Mouse (Mus musculus) midbrain, postnatal 0 days (tissue): ENCODE measurements around the gene Msh5. TPM values are rescaled to one million over a fixed set of nuclear protein-coding genes. Genes with fewer than 3 reads are reported as not detected.
"Not testable (repeated sequence)": the region's sequence is repeated elsewhere in the genome, so short reads cannot be mapped to it uniquely, and the experiment has no call there.

Source experiments
- ATAC-seq: fragments of 200-750 bp; cut with Nextera tagmentation; 2 replicates; pipeline ENCODE4 v1.8.0; 2017; ENCODE audit warnings: moderate number of reproducible peaks, mild to moderate bottlenecking, moderate TSS enrichment, moderate library complexity; ENCODE audit not compliant: low FRiP score
- DNase-seq: peaks from one replicate; pipeline ENCODE4 v3.0.0-alpha.2; 2015; ENCODE audit warnings: low spot score
- H3K27ac ChIP-seq: fragments of 300-500 bp; sonication (generic); 2 replicates; pipeline ENCODE4 v1.5.1; 2014; ENCODE audit warnings: low read depth, mild to moderate bottlenecking, low read length, mixed read lengths
- H3K27me3 ChIP-seq: fragments of 300-500 bp; sonication (generic); 2 replicates; pipeline ENCODE4 v1.6.1; 2014; ENCODE audit warnings: low read length, control low read depth, mixed read lengths; ENCODE audit not compliant: insufficient read depth
- H3K36me3 ChIP-seq: fragments of 300-500 bp; sonication (generic); 2 replicates; pipeline ENCODE4 v1.6.1; 2014; ENCODE audit warnings: low read length, control low read depth, mixed read lengths; ENCODE audit not compliant: insufficient read depth
- H3K4me1 ChIP-seq: fragments of 300-500 bp; sonication (generic); 2 replicates; pipeline ENCODE4 v1.6.1; 2014; ENCODE audit warnings: mild to moderate bottlenecking, control low read depth, antibody characterized with exemption, low read length, mixed read lengths; ENCODE audit not compliant: insufficient read depth
- H3K4me2 ChIP-seq: fragments of 300-500 bp; sonication (generic); 2 replicates; pipeline ENCODE4 v1.6.1; 2014; ENCODE audit warnings: low read depth, mild to moderate bottlenecking, low read length, mixed read lengths; ENCODE audit not compliant: poor library complexity, severe bottlenecking
- H3K4me3 ChIP-seq: fragments of 300-500 bp; sonication (generic); 2 replicates; pipeline ENCODE4 v1.5.1; 2014; ENCODE audit warnings: low read depth, mild to moderate bottlenecking, low read length, moderate library complexity
- H3K9ac ChIP-seq: fragments of 300-500 bp; sonication (generic); replicated peaks from 2 replicates; pipeline ENCODE4 v1.6.1; 2014; ENCODE audit warnings: mild to moderate bottlenecking, low read length, moderate library complexity, mixed read lengths; ENCODE audit not compliant: poor library complexity, severe bottlenecking
- H3K9me3 ChIP-seq: fragments of 300-500 bp; sonication (generic); 2 replicates; pipeline ENCODE4 v1.6.1; 2016; ENCODE audit warnings: low read length, control low read depth
- CTCF ChIP-seq: IDR thresholded peaks from 2 replicates; pipeline ENCODE4 v1.5.1; 2016; ENCODE audit warnings: antibody characterized with exemption, mild to moderate bottlenecking
- WGBS: fragments of 180-500 bp; shearing (Covaris S2); extraction: QIAGEN DNeasy Blood & Tissue Kit; methylation state at CpG from one replicate; pipeline ENCODE4 v1.1.7; 2014; 5-methylcytosine and 5-hydroxymethylcytosine counted together
- polyA plus RNA-seq: library from polyadenylated mRNA; unstranded; fragments of >200 nt; fragmentation: Nextera tagmentation; extraction: Ambion mirVana; gene quantifications from 2 replicates; pipeline ENCODE4 v1.2.1, GENCODE M21; 2015
- total RNA-seq: library from RNA; depleted of rRNA; stranded (reverse); fragments of >200 nt; gene quantifications from 2 replicates; pipeline ENCODE4 v1.2.3, GENCODE M21; 2014

Msh5 gene
- total and polyA plus RNA-seq, 2 experiments from 2014 or later: 1.3 to 3.8 TPM

- no peak for TF ChIP-seq CTCF
- peak within 1 kb of the TSS; percentile 93 for H3K27ac ChIP-seq
- ATAC-seq: peak; percentile 86
- H3K4me3 ChIP-seq: peak within 1 kb of the TSS; percentile 85
- WGBS: under 1% methylated on average over 82 of the region's 83 CpGs
- DNase-seq: peak; percentile 85
- H3K4me1 ChIP-seq: peaks cover 6% of the 10 kb centered on the region
- H3K4me2 ChIP-seq: peak within 1 kb of the TSS; percentile 94
- peaks cover 14% of the 10 kb centered on the region for H3K36me3 ChIP-seq
- H3K9me3 ChIP-seq: no peaks in the 10 kb centered on the region
- H3K9ac ChIP-seq: peak within 1 kb of the TSS; percentile 94
- no peaks in the 10 kb centered on the region for H3K27me3 ChIP-seq
These were observed 45.7 kb downstream of the Msh5 start, which contains the start of gene Vars for GRCm38 (mm10) chr17:35000717-35001451. Gene Vars (plus strand): TSS chr17:35000987.

- not testable (repeated sequence) for H3K9ac ChIP-seq, H3K27me3 ChIP-seq, DNase-seq, H3K36me3 ChIP-seq, ATAC-seq, H3K4me1 ChIP-seq, H3K9me3 ChIP-seq, H3K27ac ChIP-seq
- WGBS: 29% methylated on average over 29 of the region's 32 CpGs
- Histone ChIP-seq H3K4me3 (peak overlapping the region; percentile 85), H3K4me2 (peak overlapping the region; percentile 94)
These were observed 46.5 kb downstream of the Msh5 start for GRCm38 (mm10) chr17:34999871-35000716.

GRCm38 (mm10) chr17:34998526-34999430 lies 47.8 kb downstream of the Msh5 start:
- no peak for TF ChIP-seq CTCF
- H3K4me2 ChIP-seq: no peak overlapping the region
- DNase-seq: no peak

GRCm38 (mm10) chr17:34997142-34997483 lies 49.4 kb downstream of the Msh5 start:
- no peak overlapping the region for H3K4me3 ChIP-seq

More at GRCm38 (mm10) chr17:34998526-34999430, 47.8 kb downstream of the Msh5 start:
- Histone ChIP-seq H3K36me3 (no peaks in the 10 kb centered on the region; the same call in 1 of the 2 replicates), H3K9ac (no peak overlapping the region), H3K4me1 (peaks cover 6% of the 10 kb centered on the region), H3K9me3 (no peaks in the 10 kb centered on the region), H3K27ac (no peak overlapping the region), H3K27me3 (no peaks in the 10 kb centered on the region), H3K4me3 (no peak overlapping the region)
- 94% methylated on average over 15 of the region's 15 CpGs for WGBS
- ATAC-seq: no peak

GRCm38 (mm10) chr17:34996411-34997141 lies 50.0 kb downstream of the Msh5 start:
- no peak overlapping the region for H3K27ac ChIP-seq
- H3K4me3 ChIP-seq: no peak overlapping the region
- no peaks in the 10 kb centered on the region for H3K9me3 ChIP-seq
- no peaks in the 10 kb centered on the region; the same call in 1 of the 2 replicates for H3K36me3 ChIP-seq
- H3K4me2 ChIP-seq: no peak overlapping the region
- ATAC-seq (no peak), DNase-seq (no peak)
- H3K4me1 ChIP-seq: no peaks in the 10 kb centered on the region; the same call in 1 of the 2 replicates
- H3K27me3 ChIP-seq: no peaks in the 10 kb centered on the region
- no peak overlapping the region for H3K9ac ChIP-seq
- no peak for TF ChIP-seq CTCF
- WGBS: 92% methylated on average over 12 of the region's 14 CpGs

More at GRCm38 (mm10) chr17:34997142-34997483, 49.4 kb downstream of the Msh5 start:
- DNase-seq: no peak
- Histone ChIP-seq H3K4me1 (peaks cover 1% of the 10 kb centered on the region; the same call in 1 of the 2 replicates), H3K9me3 (no peaks in the 10 kb centered on the region), H3K36me3 (no peaks in the 10 kb centered on the region; the same call in 1 of the 2 replicates), H3K4me2 (no peak overlapping the region), H3K27me3 (no peaks in the 10 kb centered on the region), H3K9ac (no peak overlapping the region), H3K27ac (no peak overlapping the region)
- TF ChIP-seq CTCF: no peak
- ATAC-seq: no peak
- 91% methylated on average over 5 of the region's 5 CpGs for WGBS

GRCm38 (mm10) chr17:34995927-34996326 lies 50.6 kb downstream of the Msh5 start:
- not testable (repeated sequence) for ATAC-seq

GRCm38 (mm10) chr17:34995192-34995591 lies 51.4 kb downstream of the Msh5 start:
- 89% methylated on average over 4 of the region's 4 CpGs for WGBS
- H3K27ac ChIP-seq, H3K4me3 ChIP-seq, H3K36me3 ChIP-seq, H3K27me3 ChIP-seq, H3K4me2 ChIP-seq, H3K9me3 ChIP-seq, DNase-seq, H3K9ac ChIP-seq, H3K4me1 ChIP-seq, ATAC-seq: not testable (repeated sequence)

More at GRCm38 (mm10) chr17:34995927-34996326, 50.6 kb downstream of the Msh5 start:
- not testable (repeated sequence) for H3K36me3 ChIP-seq, H3K27me3 ChIP-seq, H3K27ac ChIP-seq, H3K4me3 ChIP-seq, H3K9me3 ChIP-seq, DNase-seq, H3K9ac ChIP-seq, H3K4me2 ChIP-seq, H3K4me1 ChIP-seq
- 96% methylated on average over 4 of the region's 4 CpGs for WGBS
